Mouse (Mus musculus): ENCODE results near the gene Gm9821.

The Gm9821 gene

GRCm38 (mm10) chr2:91926949-91927348 lies 18.6 kb upstream of the Gm9821 start, which contains the start of gene Chrm4:
TSS of gene Chrm4 (plus strand) at chr2:91927249.
- no peak for DNase-seq (ENCODE audit: low spot score)

- DNase-seq (ENCODE audit: low spot score), result no peak
Measured at GRCm38 (mm10) chr2:91927826-91928533, 17.5 kb upstream of the Gm9821 start.

- DNase-seq (ENCODE audit: low spot score), result no peak
Measured at GRCm38 (mm10) chr2:91928534-91929350, 16.8 kb upstream of the Gm9821 start.

- DNase-seq (ENCODE audit: low spot score), result no peak
Measured at GRCm38 (mm10) chr2:91929455-91929854, 16.0 kb upstream of the Gm9821 start.

- DNase-seq (ENCODE audit: low spot score), result no peak
Measured at GRCm38 (mm10) chr2:91929936-91930335, 15.6 kb upstream of the Gm9821 start.

GRCm38 (mm10) chr2:91930761-91931291 lies 14.7 kb upstream of the Gm9821 start:
- no peak for DNase-seq (ENCODE audit: low spot score)

GRCm38 (mm10) chr2:91931328-91932159 lies 14.0 kb upstream of the Gm9821 start:
- DNase-seq (ENCODE audit: low spot score), result no peak

- no peak for DNase-seq (ENCODE audit: low spot score)
Measured at GRCm38 (mm10) chr2:91932160-91932711, 13.3 kb upstream of the Gm9821 start, which contains the start of gene Mdk. TSS of gene Mdk (minus strand) at chr2:91932297.

GRCm38 (mm10) chr2:91932737-91933350 lies 12.7 kb upstream of the Gm9821 start:
- no peak for DNase-seq (ENCODE audit: low spot score)

- DNase-seq (ENCODE audit: low spot score), result no peak
Measured at GRCm38 (mm10) chr2:91933471-91933870, 12.0 kb upstream of the Gm9821 start.

GRCm38 (mm10) chr2:91934016-91934415 lies 11.5 kb upstream of the Gm9821 start:
- no peak for DNase-seq (ENCODE audit: low spot score)

- DNase-seq (ENCODE audit: low spot score), result no peak
Measured at GRCm38 (mm10) chr2:91934826-91935525, 10.5 kb upstream of the Gm9821 start.

GRCm38 (mm10) chr2:91936154-91936553 lies 9.3 kb upstream of the Gm9821 start:
- no peak for DNase-seq (ENCODE audit: low spot score)

GRCm38 (mm10) chr2:91939303-91939935 lies 6.1 kb upstream of the Gm9821 start:
- DNase-seq (ENCODE audit: low spot score), result no peak

GRCm38 (mm10) chr2:91942356-91942755 lies 3.1 kb upstream of the Gm9821 start:
- DNase-seq (ENCODE audit: low spot score), result no peak

- no peak for DNase-seq (ENCODE audit: low spot score)
Measured at GRCm38 (mm10) chr2:91944170-91944950, 1.1 kb upstream of the Gm9821 start.

- no peak for DNase-seq (ENCODE audit: low spot score)
Measured at GRCm38 (mm10) chr2:91946836-91947235, 1.3 kb downstream of the Gm9821 start.

- DNase-seq (ENCODE audit: low spot score), result no peak
Measured at GRCm38 (mm10) chr2:91947397-91948150, 2.1 kb downstream of the Gm9821 start.

GRCm38 (mm10) chr2:91948151-91948509 lies 2.6 kb downstream of the Gm9821 start:
- DNase-seq (ENCODE audit: low spot score), result no peak

Measured in layer of hippocampus, adult 9-10 months (tissue).